Mouse (Mus musculus) myocyte (in vitro differentiated cells): ENCODE data around the gene Aebp2.

Experiments used
- MYOD1 ChIP-seq, 3 experiments: IDR thresholded peaks; one replicate each; pipeline ENCODE4 v1.6.1; 2011; ENCODE audit warnings: control low read depth in 2 of 3, low read depth in 2 of 3, mild to moderate bottlenecking in 2 of 3, moderate library complexity in 1 of 3; ENCODE audit not compliant: insufficient read length in 2 of 3, control insufficient read depth in 1 of 3
- POLR2A ChIP-seq: IDR thresholded peaks from one replicate; pipeline ENCODE4 v1.6.1; 2011; ENCODE audit warnings: low read depth, mild to moderate bottlenecking, control low read depth, moderate library complexity; ENCODE audit not compliant: insufficient read length
- TCF3 ChIP-seq: IDR thresholded peaks from one replicate; pipeline ENCODE4 v1.6.1; 2011; ENCODE audit warnings: low read depth, control low read depth; ENCODE audit not compliant: insufficient read length
- USF1 ChIP-seq: IDR thresholded peaks from one replicate; pipeline ENCODE4 v1.6.1; 2011; ENCODE audit warnings: low read depth, mild to moderate bottlenecking, control low read depth, moderate library complexity

- no peak for TF ChIP-seq TCF3
- no peak for TF ChIP-seq MYOD1 (IDR thresholded peaks at IDR 0.05; ENCODE audit: control insufficient read depth in 1 of 3, insufficient read length in 2 of 3, low read depth in 2 of 3)
- TF ChIP-seq POLR2A: no peak
- no peak for TF ChIP-seq USF1
Observed at GRCm38 (mm10) chr6:140706056-140706455, 83.6 kb downstream of the Aebp2 start.
